Mouse (Mus musculus) gastrocnemius, adult 8-10 months (tissue): ENCODE measurements at regions not wholly inside any gene's neighbourhood (a gene's known extent, or its start where the extent isn't known, plus 50 kb on each side); places are given as distances from the start of the nearest gene placed in this dataset.

ENCODE experiments used
- DNase-seq, 2 experiments: peaks; one replicate each; pipeline ENCODE4 v3.0.0; 2022; ENCODE audit warnings: low spot score in 2 of 2

- no peak for DNase-seq
Measured at GRCm38 (mm10) chr13:52702201-52702611, 119.2 kb downstream of the Syk start.

GRCm38 (mm10) chr13:52703401-52704164, 120.6 kb downstream of the Syk start:
- DNase-seq = no peak

- DNase-seq = no peak
Measured at GRCm38 (mm10) chr13:52704673-52705072, 121.7 kb downstream of the Syk start.

- DNase-seq = no peak
Measured at GRCm38 (mm10) chr13:52709580-52709979, 126.6 kb downstream of the Syk start.

- peak; percentile 62 to 73 for DNase-seq
Measured at GRCm38 (mm10) chr13:52711713-52712369, 128.9 kb downstream of the Syk start.

GRCm38 (mm10) chr13:52721463-52721862, 138.5 kb downstream of the Syk start:
- no peak for DNase-seq

GRCm38 (mm10) chr13:52722718-52723117, 139.7 kb downstream of the Syk start:
- DNase-seq = no peak

- DNase-seq = no peak
Measured at GRCm38 (mm10) chr13:52726043-52726442, 143.1 kb downstream of the Syk start.

GRCm38 (mm10) chr13:52726525-52726924, 143.6 kb downstream of the Syk start:
- DNase-seq = no peak

- DNase-seq = no peak
Measured at GRCm38 (mm10) chr13:52735453-52735933, 152.5 kb downstream of the Syk start.

- peak; percentile 44 to 68 for DNase-seq
Measured at GRCm38 (mm10) chr13:52735934-52736523, 153.1 kb downstream of the Syk start.

GRCm38 (mm10) chr13:52738095-52738660, 155.2 kb downstream of the Syk start:
- peak; percentile 37 to 56 for DNase-seq

GRCm38 (mm10) chr13:52741371-52741770, 158.4 kb downstream of the Syk start:
- no peak for DNase-seq

GRCm38 (mm10) chr13:52756005-52756404, 173.0 kb downstream of the Syk start:
- DNase-seq = no peak

- peak; percentile 54 to 63 for DNase-seq
Measured at GRCm38 (mm10) chr13:52765508-52766181, 163.8 kb downstream of the Auh start.

GRCm38 (mm10) chr13:52766236-52766635, 163.2 kb downstream of the Auh start:
- DNase-seq = no peak

GRCm38 (mm10) chr13:52769956-52770355, 159.5 kb downstream of the Auh start:
- DNase-seq = no peak

- DNase-seq = no peak
Measured at GRCm38 (mm10) chr13:52771518-52771917, 158.0 kb downstream of the Auh start.

- no peak for DNase-seq
Measured at GRCm38 (mm10) chr13:52772081-52772480, 157.4 kb downstream of the Auh start.

GRCm38 (mm10) chr13:52777396-52778034, 152.0 kb downstream of the Auh start:
- DNase-seq = no peak

- no peak for DNase-seq
Measured at GRCm38 (mm10) chr13:52778848-52779247, 150.6 kb downstream of the Auh start.
